Mouse (Mus musculus) central nervous system, embryonic 14 days (tissue): ENCODE data around the gene Tfb2m. TPM values are rescaled to one million over a fixed set of nuclear protein-coding genes. Genes with fewer than 3 reads are reported as not detected.

Experiments
- polyA plus RNA-seq: library from polyadenylated mRNA; depleted of rRNA; stranded (reverse); fragments of >200 nt; gene quantifications from 2 replicates; pipeline ENCODE4 v1.2.3, GENCODE M21; 2012; rRNA removed

Gene Tfb2m
- 18.8 and 21.2 TPM in 2 replicates for polyA plus RNA-seq

DNA sequence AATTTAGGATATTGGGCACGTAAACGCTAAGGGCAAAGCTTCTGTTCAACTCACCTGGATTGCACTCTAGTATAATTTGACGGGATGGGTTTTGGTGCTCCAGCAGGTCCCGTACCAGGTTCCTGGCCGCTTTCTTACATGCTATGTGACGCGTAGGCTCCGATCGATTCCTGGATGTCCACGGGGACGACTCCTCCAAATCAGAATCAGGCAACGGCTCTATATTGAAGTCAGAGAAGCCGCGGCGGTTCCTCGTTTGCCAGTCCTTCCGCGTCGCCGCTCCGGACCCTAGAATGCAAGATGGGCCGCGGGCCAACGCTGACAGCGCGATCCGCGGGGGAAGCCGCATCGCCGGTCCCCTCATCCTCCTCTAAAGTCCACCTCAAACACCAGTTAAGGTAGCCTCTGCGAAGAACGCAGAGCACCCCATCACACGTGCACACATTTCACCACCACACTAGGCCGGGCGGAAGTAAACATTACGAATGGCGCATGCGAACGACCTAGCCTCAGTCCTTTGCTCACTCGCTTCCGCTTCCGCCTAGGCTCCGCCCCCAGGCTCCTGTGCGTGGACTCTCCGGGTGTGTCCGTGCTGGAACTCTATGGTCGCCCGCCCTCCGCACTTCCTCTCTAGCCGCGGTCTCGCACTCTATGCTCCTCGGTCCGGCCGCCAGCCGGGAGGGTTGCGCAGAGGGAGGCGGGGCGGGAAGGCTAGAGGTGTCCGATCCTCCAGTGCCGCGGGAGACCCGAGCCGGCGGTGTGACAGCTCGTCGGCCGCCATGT is at the start of gene Tfb2m, which contains the start of gene Cnst:
TSS of gene Tfb2m (minus strand) at position 500 of the 783 bp plus-strand sequence.
TSS of gene Cnst (plus strand) at position 603 of the 783 bp plus-strand sequence.

DNA sequence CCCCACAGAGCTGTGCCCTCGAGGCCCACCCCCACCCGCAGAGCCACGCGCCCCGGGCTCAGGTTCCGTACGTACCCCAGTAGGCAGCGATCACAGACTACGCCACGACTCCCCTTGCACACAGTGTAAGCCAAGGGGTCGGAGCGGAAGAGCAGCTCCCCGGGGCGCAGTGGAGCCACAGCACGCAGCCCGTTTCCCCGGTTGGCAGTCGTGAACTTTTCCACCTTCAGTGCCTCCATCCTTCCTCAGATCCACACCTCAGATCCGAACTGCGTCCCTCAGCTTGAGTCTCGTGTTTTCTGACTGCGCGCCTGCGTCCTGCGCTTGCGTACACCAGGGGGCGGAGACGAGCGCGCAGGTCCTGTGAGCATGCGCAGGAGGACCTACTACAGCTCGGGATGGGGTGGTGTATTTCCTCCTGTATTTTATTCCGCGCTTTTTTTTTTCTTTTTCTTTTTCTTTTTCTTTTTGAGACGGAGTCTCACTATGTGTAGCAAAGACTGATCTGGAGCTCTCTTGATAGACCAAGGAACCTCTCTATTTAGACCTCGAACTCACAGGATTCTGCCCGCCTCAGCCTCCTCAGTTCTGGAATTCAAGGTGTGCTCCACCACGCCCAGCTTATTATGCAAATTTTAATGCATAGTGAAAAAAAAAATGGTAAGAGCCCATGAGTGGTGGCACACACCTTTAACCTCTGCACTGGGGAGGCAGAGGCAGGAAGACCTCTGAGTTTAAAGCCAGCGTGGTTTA is 28.2 kb downstream of the Tfb2m start, which contains the start of gene Smyd3:
TSS of gene Smyd3 (minus strand) at position 329 of the 753 bp plus-strand sequence.

Other genes with a start within 250 kb of the Tfb2m start
- 9.1 and 9.5 TPM in 2 replicates for gene Smyd3, start 28.2 kb downstream of the Tfb2m start, polyA plus RNA-seq
- 25.3 and 28.5 TPM in 2 replicates for gene Cnst, start 103 bp upstream of the Tfb2m start, polyA plus RNA-seq
- 69.0 TPM in 2 replicates for gene Sccpdh, start 121.9 kb upstream of the Tfb2m start, polyA plus RNA-seq
- 0.05 and 0.08 TPM in 2 replicates for gene Kif28, start 199.0 kb upstream of the Tfb2m start, polyA plus RNA-seq